Mouse (Mus musculus) CH12.LX (cell line): ENCODE data around the gene Rtl1. TPM values are rescaled to one million over a fixed set of nuclear protein-coding genes. Genes with fewer than 3 reads are reported as not detected.

ENCODE experiments used
- DNase-seq: peaks from one replicate; pipeline ENCODE4 v3.0.0-alpha.2; 2013; ENCODE audit errors: extremely low read depth
- H3K27ac ChIP-seq: 2 replicates; pipeline ENCODE4 v1.5.1; 2012; ENCODE audit warnings: low read depth, mild to moderate bottlenecking, control low read depth, moderate library complexity; ENCODE audit not compliant: insufficient read depth
- H3K27me3 ChIP-seq: replicated peaks from 2 replicates; pipeline ENCODE3; 2012; ENCODE audit warnings: inconsistent platforms
- H3K36me3 ChIP-seq, 2 experiments: replicated peaks in 1 of 2; 2 replicates each; pipeline versions ENCODE3 to v1.6.1; 2012; ENCODE audit warnings: inconsistent platforms in 1 of 2, low read length in 1 of 2, mild to moderate bottlenecking in 1 of 2, mixed read lengths in 1 of 2, moderate library complexity in 1 of 2; ENCODE audit not compliant: control insufficient read depth in 1 of 2, insufficient read depth in 1 of 2
- H3K4me1 ChIP-seq, 2 experiments: 2 replicates each; pipeline ENCODE4 v1.6.1; 2012; ENCODE audit warnings: inconsistent platforms in 1 of 2, moderate library complexity in 1 of 2; ENCODE audit not compliant: insufficient read depth in 2 of 2, control insufficient read depth in 1 of 2
- H3K4me2 ChIP-seq: 2 replicates; pipeline ENCODE4 v1.6.1; 2012; ENCODE audit warnings: low read depth, mild to moderate bottlenecking, control low read depth; ENCODE audit not compliant: poor library complexity, insufficient read depth, severe bottlenecking
- H3K4me3 ChIP-seq, 3 experiments: fragments of 150-350 bp in 1 of 3; sonication (generic) in 1 of 3; replicated peaks in 1 of 3; 2 replicates each; pipeline versions ENCODE3 to v1.5.1; 2011 to 2012; ENCODE audit warnings: low read depth in 2 of 3, low read length in 2 of 3, mild to moderate bottlenecking in 2 of 3, moderate library complexity in 2 of 3, control low read depth in 1 of 3, improper control_type of control experiment in 1 of 3, inconsistent platforms in 1 of 3, mixed read lengths in 1 of 3; ENCODE audit not compliant: poor library complexity in 1 of 3
- H3K79me2 ChIP-seq: replicated peaks from 2 replicates; pipeline ENCODE4 v1.6.1; 2012; ENCODE audit warnings: mild to moderate bottlenecking, moderate library complexity; ENCODE audit not compliant: control insufficient read depth, poor library complexity, insufficient read depth, severe bottlenecking; ENCODE audit errors: extremely low read depth
- H3K9ac ChIP-seq: 2 replicates; pipeline ENCODE4 v1.6.1; 2012; ENCODE audit warnings: low read depth, mild to moderate bottlenecking, control low read depth, moderate library complexity; ENCODE audit not compliant: insufficient read depth
- H3K9me3 ChIP-seq: replicated peaks from 2 replicates; pipeline ENCODE3; 2012; ENCODE audit warnings: low read length, inconsistent platforms, mixed read lengths
- CHD1 ChIP-seq: IDR thresholded peaks from 2 replicates; pipeline ENCODE4 v1.6.1; 2012; ENCODE audit warnings: low read depth, low read length, improper control_type of control experiment, inconsistent platforms
- CHD2 ChIP-seq: IDR thresholded peaks from 2 replicates; pipeline ENCODE4 v1.6.1; 2011; ENCODE audit warnings: low read length, improper control_type of control experiment
- CTCF ChIP-seq, 2 experiments: IDR thresholded peaks in 1 of 2; conservative IDR thresholded peaks in 1 of 2; 2 replicates each; pipeline ENCODE4 v1.5.1; 2011 to 2012; ENCODE audit warnings: low read depth in 2 of 2, low read length in 2 of 2, improper control_type of control experiment in 1 of 2, inconsistent platforms in 1 of 2, mild to moderate bottlenecking in 1 of 2, moderate library complexity in 1 of 2
- GABPA ChIP-seq: IDR thresholded peaks from 2 replicates; pipeline ENCODE4 v1.6.1; 2012; ENCODE audit warnings: low read depth, low read length, improper control_type of control experiment, inconsistent platforms; ENCODE audit not compliant: insufficient replicate concordance
- IRF4 ChIP-seq: IDR thresholded peaks from 2 replicates; pipeline ENCODE4 v1.6.1; 2014; ENCODE audit warnings: low read depth, mild to moderate bottlenecking, inconsistent platforms, low read length, improper control_type of control experiment
- KAT2A ChIP-seq: IDR thresholded peaks from 2 replicates; pipeline ENCODE4 v1.6.1; 2012; ENCODE audit warnings: low read length, improper control_type of control experiment, inconsistent platforms; ENCODE audit not compliant: insufficient replicate concordance
- MAFK ChIP-seq: IDR thresholded peaks from 2 replicates; pipeline ENCODE4 v1.6.1; 2011; ENCODE audit warnings: low read length, improper control_type of control experiment; ENCODE audit not compliant: insufficient replicate concordance
- MAZ ChIP-seq: IDR thresholded peaks from 2 replicates; pipeline ENCODE4 v1.6.1; 2012; ENCODE audit warnings: low read depth, mild to moderate bottlenecking, inconsistent platforms, low read length, improper control_type of control experiment, moderate library complexity
- MEF2A ChIP-seq: IDR thresholded peaks from 2 replicates; pipeline ENCODE4 v1.6.1; 2014; ENCODE audit warnings: low read depth, mild to moderate bottlenecking, inconsistent platforms, low read length, improper control_type of control experiment, borderline replicate concordance
- NRF1 ChIP-seq: IDR thresholded peaks from 2 replicates; pipeline ENCODE4 v1.6.1; 2014; ENCODE audit warnings: low read depth, mild to moderate bottlenecking, inconsistent platforms, low read length, improper control_type of control experiment, moderate library complexity
- PAX5 ChIP-seq: IDR thresholded peaks from 2 replicates; pipeline ENCODE4 v1.6.1; 2012; ENCODE audit warnings: low read length, inconsistent platforms, mixed read lengths
- POLR2A ChIP-seq: IDR thresholded peaks from 2 replicates; pipeline ENCODE4 v1.6.1; 2011; ENCODE audit warnings: low read depth, mild to moderate bottlenecking, improper control_type of control experiment, low read length
- RAD21 ChIP-seq: IDR thresholded peaks from 2 replicates; pipeline ENCODE4 v1.6.1; 2011; ENCODE audit warnings: low read depth, mild to moderate bottlenecking, low read length, improper control_type of control experiment, moderate library complexity
- RCOR1 ChIP-seq: conservative IDR thresholded peaks from 2 replicates; pipeline ENCODE4 v1.6.1; 2012; ENCODE audit warnings: low read depth, mild to moderate bottlenecking, inconsistent platforms, low read length, improper control_type of control experiment
- SIN3A ChIP-seq: IDR thresholded peaks from 2 replicates; pipeline ENCODE4 v1.6.1; 2012; ENCODE audit warnings: low read length, improper control_type of control experiment, inconsistent platforms
- SMC3 ChIP-seq: IDR thresholded peaks from 2 replicates; pipeline ENCODE4 v1.6.1; 2011; ENCODE audit warnings: low read depth, low read length, improper control_type of control experiment
- TBP ChIP-seq: conservative IDR thresholded peaks from 2 replicates; pipeline ENCODE4 v1.6.1; 2011; ENCODE audit warnings: low read depth, low read length, improper control_type of control experiment
- ZKSCAN1 ChIP-seq: IDR thresholded peaks from 2 replicates; pipeline ENCODE4 v1.6.1; 2012; ENCODE audit warnings: low read depth, inconsistent platforms, low read length, improper control_type of control experiment, borderline replicate concordance
- ZMIZ1 ChIP-seq: IDR thresholded peaks from 2 replicates; pipeline ENCODE4 v1.6.1; 2012; ENCODE audit warnings: low read depth, mild to moderate bottlenecking, inconsistent platforms, low read length, improper control_type of control experiment
- dilution Hi-C: fragments of 300-500 bp; cut with MboI; formaldehyde crosslinking; loops from 2 replicates; pipeline ENCODE4 v1.14.3; 2020; ENCODE audit warnings: low sequenced_read_pairs; ENCODE audit not compliant: extremely low pct_unique_long_range_greater_than_20kb, extremely low pct_ligation_motif_present
- in situ Hi-C: fragments of 300-500 bp; cut with MboI; formaldehyde crosslinking; loops from 3 replicates; pipeline ENCODE4 v1.14.3; 2019; ENCODE audit warnings: low sequenced_read_pairs, low pct_ligation_motif_present, low pct_unique_long_range_greater_than_20kb, mixed read lengths
- polyA plus RNA-seq: library from polyadenylated mRNA; unstranded; fragments of >175 nt; gene quantifications from 2 replicates; pipeline ENCODE4 v1.2.1, GENCODE M21; 2012; ENCODE audit warnings: low read depth; ENCODE audit not compliant: insufficient read length
- total RNA-seq, 2 experiments: library from RNA; depleted of rRNA; stranded (reverse); fragments of 300-350 nt in 1 of 2; fragments of >200 nt in 1 of 2; gene quantifications; 2 replicates each; pipeline ENCODE4 v1.2.3; 2012 to 2014

Gene Rtl1
- total and polyA plus RNA-seq, 3 experiments: not detected

- Histone ChIP-seq H3K9ac (no peak overlapping the region), H3K27ac (no peak overlapping the region)
- in situ Hi-C loops: no loop called here
- TF ChIP-seq SIN3A (no peak), ZKSCAN1 (no peak), MEF2A (no peak), CHD2 (no peak), POLR2A (no peak), MAFK (no peak), RCOR1 (no peak), CHD1 (no peak), MAZ (no peak), TBP (no peak), RAD21 (no peak), PAX5 (no peak), GABPA (no peak), SMC3 (no peak), IRF4 (no peak)
- TF ChIP-seq, all 38 proteins: peak for 0
- Histone ChIP-seq H3K4me1 (no peaks in the 10 kb centered on the region), H3K36me3 (no peaks in the 10 kb centered on the region), H3K79me2 (no peaks in the 10 kb centered on the region), H3K4me2 (no peak overlapping the region), H3K4me3 (no peak overlapping the region), H3K27me3 (no peaks in the 10 kb centered on the region), H3K9me3 (peaks cover 92% of the 10 kb centered on the region)
- DNase-seq: no peak
- dilution Hi-C loops: no loop called here
These were observed 14.3 kb upstream of the Rtl1 start for GRCm38 (mm10) chr12:109614416-109614815.

DNA sequence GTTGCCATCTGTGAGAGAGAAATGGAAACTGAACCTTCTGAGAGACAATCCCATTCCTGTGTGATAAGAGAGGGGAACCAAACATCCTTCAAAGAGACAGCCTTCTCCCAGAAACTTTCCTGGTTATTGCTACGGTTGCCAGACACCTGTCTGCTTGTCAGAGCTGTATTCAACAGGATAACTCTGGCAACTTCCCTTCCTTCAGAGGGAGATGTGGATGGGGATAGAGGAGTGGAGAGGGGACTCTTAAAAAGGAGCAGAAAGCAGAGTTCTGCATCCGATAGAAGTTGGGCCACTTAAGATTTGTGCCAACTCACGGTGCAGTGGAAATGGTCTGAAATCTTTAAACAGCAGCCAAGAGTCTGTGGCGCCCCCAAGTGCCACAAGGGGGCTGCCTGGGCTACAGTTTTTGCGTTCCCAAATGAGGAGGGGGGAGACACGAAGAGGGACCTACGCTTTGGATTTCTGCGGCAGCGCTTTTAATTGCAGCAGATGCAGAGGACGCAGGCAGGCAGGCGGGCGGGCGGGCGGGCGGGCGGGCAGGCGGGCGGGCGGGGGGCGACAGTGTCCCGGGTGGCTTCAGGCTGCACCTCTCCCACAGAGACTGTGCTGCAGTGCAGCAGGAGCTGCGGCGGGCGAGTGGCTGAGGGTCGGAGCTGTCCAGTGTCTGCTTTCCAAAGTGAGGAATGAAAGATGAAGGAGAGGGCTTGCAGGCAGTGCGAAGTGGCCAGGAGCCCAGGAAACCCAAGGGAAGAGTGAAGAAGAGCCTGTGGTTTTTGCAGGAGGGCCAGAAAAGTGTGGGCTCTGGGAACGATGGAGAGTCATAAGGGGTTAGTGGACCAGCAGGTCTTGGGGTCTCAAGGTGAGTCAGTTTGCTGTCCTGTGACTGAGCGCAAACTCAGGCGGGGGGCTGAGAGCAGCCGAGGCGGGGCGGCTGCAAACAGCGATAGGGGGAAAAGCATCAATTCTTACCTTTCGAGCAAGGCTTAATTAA, 12.6 kb upstream of the Rtl1 start:
- Histone ChIP-seq H3K27me3 (no peaks in the 10 kb centered on the region), H3K79me2 (no peaks in the 10 kb centered on the region), H3K4me1 (no peaks in the 10 kb centered on the region), H3K9ac (no peak overlapping the region), H3K4me2 (no peak overlapping the region), H3K36me3 (no peaks in the 10 kb centered on the region), H3K27ac (no peak overlapping the region), H3K4me3 (no peak overlapping the region), H3K9me3 (peaks cover 93% of the 10 kb centered on the region)
- in situ Hi-C loops: no loop called here
- DNase-seq: no peak
- dilution Hi-C loops: no loop called here
- TF ChIP-seq CTCF (conservative IDR thresholded peaks at IDR 0.05 in 1 of 2, IDR thresholded peaks at IDR 0.05 in 1 of 2; ENCODE audit: low read depth in 2 of 2, low read length in 2 of 2) (no peak), NRF1 (no peak), RCOR1 (no peak), KAT2A (no peak), ZMIZ1 (no peak)
